Mouse (Mus musculus): Measurements from ENCODE around the gene Gipr. TPM values are rescaled to one million over a fixed set of nuclear protein-coding genes. Genes with fewer than 3 reads are reported as not detected.
A peak's percentile ranks its signal among the peaks of the same experiment; 100 is the strongest.

Gipr gene
- total RNA-seq (2021), result under 1 TPM in 1 of 2 experiments, not detected in 1; 0.14 TPM
- long read RNA-seq, experiment 1, partial matches to known transcripts, result 0 of 1 reads
- long read RNA-seq, experiment 1, other reads (novel, unspliced or antisense), result 1 of 1 reads
- long read RNA-seq, experiment 2, result 0 reads

DNA sequence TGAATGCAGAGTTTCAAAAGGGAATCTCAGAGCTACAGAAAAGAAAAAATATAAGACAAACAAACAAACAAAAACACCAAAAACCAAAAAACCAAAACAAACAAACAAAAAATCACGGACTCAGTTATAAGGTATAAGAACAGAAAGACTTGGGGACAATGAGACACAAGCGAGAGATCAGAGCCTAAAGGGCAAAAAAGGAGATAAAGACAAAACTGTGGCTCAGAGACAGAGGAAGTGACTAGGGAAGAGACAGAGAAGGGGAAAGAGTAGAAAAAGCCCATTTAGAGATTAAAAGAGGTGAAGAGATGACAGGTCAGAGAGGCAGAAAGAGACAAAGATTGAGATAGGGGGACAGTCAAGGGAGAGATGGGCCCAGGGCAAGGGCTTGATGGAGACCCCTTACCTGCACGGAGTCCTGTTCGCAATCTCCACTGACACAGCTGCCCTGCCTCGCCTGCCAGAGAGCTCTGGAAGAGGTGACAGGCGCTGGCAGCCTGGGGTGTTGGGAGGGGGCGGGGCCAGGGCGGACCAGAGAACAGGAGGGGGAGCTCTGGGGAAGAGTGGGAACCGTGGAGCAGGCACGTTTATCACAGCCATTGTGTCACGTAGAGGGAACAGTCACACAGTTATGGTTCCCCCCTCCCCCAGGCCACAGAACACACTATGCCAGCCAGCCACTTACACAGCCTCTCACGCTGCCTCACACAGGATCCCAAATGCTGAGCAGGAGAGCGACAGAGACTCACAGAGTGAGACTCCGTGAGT, at the start of gene Gipr:
Gipr (minus strand) TSS at position 472 of the 768 bp plus-strand sequence.
- no peak for DNase-seq

DNA sequence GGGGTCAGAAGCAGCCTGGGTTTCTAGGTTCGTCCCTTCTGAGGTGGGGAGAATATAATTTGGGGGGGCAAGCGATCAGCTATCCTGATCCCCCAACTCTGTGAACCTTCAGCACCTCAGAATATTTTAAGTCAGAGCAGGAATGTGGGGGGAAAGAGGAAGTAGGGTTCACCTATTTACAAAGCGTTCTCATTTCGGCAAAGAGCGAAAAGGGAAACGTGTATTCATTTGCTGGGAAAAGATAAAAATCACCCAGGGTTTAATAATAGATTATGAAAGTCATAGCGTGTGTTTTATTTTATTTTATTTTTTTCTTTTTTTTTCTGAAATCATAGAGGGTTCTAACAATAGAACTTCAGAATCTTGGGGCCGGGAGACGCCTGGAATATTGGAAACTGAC, 49.0 kb upstream of the Gipr start:
- DNase-seq, result no peak

DNA sequence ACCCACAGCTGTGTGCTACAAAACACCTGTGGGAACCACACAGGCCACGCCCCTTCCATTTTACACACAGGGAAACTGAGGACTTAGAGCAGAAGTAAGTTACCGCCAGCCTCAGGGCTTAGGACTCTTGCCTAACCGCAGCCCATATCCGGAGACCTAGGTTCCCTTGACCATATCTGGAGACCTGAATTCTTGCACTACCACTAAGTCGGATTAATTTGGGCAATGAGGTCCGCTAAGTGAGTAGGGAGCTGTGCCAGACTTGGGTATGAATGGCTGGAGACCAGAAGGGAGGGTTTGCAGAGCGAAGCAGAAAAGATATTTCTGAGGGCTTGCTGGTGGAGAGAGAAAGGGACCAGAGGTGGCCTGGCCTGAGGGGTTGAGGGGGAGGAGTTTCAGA, 48.4 kb upstream of the Gipr start:
- DNase-seq, result no peak

DNA sequence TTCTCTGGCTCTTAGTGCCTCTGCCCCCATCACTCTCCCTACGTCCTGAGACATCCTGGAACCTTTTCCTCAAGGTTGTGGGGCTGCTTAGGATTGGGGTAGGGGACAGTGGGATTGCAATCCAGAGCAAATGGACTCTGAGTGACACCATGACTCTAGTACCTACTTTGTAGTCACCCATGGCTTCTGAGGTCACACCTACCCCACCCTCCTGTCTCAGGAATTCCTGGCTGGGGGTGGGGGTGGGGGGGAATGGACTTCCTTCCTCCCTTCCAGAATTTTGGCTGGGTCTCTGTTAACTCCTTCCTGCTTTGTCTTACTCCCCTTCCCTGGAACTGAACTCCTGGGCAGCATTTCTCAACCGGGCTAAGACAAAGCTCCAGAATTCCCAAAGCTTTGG, 47.5 kb upstream of the Gipr start:
- DNase-seq, result no peak

DNA sequence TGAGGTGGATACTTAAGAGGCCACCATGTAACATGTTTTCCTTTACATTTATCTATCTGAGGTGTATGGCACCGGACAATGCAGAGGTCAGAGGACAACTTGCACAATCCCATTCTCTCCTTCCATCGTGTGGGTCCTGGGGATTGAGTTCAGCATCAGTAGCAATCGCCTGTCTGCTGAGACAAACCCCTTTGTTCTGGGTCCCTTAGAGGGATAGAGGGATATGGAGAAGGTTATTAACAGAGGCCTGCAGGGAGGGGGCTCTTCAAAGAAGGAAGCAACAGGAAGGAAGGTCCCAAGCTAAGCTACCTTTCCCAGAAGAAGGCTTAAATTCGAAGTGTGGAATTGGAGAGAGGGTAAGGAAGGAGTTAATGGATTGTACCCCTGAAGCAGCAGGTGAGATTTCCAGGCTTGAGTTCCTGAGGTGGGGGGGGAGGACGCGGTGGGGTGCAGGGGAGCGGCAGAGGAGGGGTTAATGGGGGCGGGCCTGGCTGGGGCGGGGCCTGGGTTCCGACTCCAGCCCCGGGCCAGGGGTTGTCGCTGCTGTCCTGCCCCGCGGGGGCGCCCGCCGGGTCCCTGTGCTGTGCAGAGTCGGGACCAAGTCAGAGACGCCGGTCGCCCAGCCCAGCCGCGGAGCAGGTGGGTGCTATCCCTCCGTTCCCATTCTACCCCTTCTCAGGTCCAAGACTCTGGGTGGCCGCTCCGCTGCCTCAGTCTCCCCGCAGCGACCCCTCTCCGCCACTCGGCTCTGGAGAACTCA, 46.2 kb upstream of the Gipr start, which contains the start of gene Gpr4:
Gpr4 (plus strand) TSS at position 543 of the 760 bp plus-strand sequence.
- DNase-seq, result peak; percentile 45

DNA sequence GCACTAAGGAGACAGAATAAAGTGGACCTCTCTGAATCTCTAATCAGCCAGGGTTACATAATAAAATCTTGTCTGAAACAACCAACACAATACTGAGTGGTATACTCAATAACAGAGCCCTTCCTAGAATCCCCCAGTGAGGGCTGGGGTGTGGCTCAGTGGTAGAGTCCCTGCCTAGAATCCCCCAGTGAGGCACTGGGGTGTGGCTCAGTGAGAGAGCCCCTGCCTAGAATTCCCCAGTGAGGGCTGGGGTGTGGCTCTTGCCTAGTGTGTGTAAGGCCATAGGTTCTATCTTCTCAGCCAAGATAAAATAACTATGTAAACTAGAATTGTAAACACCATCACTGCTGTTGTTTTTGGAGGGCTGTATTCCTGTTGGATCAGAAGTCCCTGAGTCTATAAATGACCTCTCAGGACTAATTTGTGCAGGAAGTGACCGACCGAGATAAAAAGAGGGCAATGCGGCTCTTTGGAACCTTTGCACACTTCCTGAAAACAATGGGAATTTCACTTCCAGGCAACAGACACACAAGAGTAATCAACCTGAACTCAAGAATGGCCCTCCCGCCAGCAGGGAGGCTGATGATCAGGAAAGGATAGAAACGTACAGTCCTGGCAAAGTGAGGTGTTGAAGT, 45.2 kb upstream of the Gipr start:
- DNase-seq, result no peak

DNA sequence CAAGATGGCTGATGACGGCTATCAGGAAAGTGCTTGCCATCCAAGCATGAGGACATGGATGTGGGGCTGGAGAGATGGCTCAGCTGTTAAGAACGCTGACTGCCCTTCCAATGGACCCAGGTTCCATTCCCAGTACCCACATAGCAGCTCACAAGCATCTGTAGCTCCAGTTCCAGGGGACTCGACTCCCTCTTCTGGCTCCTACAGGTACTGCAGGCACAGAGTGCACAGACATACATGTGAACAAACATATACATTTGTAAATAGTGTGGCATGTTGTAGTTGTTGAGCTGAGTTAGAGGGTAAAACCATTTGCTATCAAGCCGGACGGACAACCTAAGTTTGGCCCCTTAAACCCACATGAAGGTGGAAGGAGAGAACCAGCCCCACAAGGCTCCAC, 44.1 kb upstream of the Gipr start:
- no peak for DNase-seq

DNA sequence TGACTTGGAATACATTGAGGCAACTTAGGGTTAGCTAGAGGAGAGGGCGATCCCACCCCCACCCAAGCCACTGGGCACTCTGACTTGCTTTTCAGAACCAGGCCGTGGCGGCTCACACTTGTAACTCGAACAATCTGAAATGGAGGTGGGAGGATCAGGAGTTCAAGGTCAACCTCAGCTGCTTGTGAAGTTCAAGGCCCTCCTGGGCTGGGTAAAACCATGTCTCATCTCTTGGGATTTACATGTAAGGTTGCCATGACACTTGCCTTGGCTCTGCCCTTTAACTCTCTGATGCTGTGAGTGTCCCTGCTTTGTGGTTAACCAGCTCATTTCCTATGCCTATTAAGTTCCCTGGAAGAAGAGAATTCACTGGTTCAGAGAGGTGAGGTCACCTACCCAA, 43.6 kb upstream of the Gipr start:
- no peak for DNase-seq

DNA sequence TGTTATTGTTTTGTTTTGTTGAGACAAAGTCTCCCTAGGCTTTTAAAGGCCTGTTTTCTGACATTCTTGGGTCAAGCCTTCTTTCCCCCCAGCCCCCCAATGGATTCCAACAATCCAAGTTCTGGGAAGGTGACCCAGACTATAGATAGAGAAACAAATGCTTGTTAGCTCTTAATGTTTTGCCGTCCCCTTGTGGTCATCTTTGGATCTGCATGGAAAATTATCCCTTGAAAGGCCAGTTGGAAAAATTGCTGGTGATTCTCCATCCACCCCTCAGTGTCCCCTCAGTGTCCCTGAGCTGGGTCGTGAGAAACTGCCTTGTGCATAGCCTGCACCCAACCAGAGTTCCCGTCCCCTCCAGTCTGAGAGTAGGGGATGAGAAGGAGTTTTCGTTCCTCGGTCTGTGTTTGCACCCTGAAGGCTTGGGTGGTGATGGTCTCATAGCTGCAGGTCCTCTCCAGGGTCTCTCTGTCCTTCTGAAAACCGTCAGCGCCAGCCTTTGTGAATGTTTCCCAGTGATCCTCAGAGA, 43.1 kb upstream of the Gipr start:
- DNase-seq, result peak; percentile 44

DNA sequence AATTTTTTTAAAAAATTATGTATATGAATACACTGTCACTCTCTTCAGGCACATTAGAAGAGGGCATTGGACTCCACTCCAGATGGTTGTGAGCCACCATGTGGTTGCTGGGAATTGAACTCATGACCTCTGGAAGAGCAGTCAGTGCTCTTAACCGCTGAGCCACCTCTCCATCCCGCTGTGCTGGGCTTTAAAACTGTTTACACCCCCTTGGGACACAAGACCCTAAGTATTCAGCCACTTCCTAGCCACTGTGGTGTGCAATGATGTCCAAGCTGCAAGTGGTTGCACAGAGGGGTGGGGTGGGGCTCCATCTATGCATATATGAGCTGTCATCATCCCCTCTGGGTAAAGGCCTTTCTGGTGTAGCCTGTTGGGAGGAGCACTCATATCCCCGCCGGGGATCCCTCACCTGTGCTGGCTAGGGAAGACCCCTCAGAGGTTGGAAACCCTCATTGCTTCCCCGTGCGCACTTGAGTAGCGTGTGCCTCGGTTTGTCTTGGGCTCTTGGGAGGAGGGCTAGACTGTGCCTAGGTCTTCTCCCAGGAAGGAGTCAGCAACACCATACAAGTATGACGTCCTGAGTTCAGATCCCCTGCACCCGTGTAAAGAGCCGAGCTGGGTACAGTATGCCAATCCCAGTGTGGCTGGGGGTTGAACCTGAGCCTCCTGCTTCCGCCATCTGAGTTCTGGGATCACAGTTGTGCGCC, 42.4 kb upstream of the Gipr start:
- no peak for DNase-seq

DNA sequence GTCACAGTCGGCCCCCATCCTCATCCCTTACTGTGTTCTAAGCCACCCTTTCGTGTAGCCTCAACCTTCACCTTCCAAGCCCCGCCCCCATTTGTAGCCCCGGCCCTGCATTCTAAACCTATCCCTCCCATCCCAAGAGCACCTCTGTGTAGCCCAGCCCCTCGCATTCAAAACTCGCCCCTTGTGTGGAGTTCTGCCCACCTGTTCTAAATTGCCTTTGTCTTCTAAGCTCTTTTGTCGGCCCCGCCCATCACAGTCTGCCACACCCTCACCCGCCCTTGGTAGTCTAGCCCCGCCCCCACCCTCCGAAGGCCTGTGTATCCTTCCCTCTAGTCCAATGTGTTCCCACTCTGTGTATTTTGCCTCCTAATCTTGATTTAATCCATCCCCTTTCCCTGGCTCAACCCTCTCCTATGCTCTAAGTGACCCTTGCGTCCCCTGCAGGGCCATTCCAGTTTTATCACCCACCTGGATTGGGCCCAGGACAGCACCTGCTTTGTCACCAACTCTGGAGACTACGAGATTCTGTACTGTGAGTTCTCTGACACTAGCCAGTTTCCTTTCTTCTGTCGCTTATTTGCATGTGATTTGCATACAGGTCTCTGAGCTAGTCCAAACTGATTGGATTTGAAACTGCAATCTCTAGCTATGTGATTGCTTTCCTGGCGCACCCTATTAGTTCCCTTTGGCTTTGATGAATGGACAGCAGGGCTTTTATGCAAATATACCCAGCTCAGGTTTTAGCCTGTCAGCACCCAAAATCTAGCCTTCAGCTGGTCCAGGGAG, 36.3 kb upstream of the Gipr start:
- no peak for DNase-seq

DNA sequence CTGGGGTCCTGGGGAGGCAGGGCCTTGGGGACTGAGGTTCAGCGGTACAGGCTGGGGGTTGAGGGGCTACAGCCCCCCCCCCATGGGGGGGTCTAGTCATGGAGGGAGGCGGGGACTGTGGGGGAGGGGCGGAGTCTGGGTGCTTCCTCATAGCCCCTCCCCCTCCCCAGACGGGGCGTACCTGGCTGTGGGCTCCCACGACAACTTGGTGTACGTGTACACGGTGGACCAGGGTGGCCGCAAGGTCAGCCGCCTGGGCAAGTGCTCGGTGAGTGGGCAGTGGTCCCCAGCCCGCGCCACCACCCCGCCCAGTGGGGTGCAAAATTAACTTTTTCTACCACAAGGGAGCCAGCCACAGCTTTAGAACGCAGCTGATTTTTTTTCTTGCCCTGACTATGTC, 35.7 kb upstream of the Gipr start:
- DNase-seq, result no peak

DNA sequence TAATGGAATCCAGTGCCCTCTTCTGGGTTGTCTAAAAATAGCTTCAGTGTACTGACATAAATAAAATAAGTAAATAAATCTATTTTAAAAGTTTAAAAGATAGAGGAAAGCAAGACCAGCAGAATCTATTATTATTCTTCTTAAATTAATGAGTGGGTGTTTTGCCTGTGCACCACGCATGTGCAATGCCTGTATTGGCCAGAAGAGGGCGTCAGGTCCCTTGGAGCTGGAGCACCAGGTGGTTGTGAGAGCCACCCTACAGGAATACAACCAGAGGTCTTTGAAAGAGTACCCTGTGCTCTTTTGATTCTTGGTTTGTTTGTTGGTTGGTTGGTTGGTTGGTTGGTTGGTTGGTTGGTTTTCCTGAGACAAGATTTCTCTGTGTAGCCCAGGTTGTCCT, 32.1 kb upstream of the Gipr start:
- no peak for DNase-seq

DNA sequence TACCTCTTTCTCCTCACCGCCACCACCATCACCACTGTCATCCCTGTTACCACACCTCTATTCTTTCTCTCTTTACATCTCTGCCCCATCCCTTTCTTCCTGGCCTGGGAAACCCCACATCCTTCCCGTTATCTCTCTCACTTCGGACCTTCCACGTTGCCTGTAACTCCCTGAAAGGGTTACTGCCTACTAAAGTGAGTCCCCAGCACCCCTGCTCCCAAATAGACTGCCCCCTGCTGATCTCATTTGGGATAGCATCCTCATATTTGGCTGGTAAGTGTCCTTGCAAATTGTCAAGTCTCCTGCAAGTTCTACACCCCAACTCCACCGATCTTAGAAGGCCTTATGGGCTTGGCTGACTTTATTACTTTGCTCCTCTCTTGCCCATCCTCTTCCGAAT, 30.7 kb upstream of the Gipr start:
- DNase-seq, result no peak

DNA sequence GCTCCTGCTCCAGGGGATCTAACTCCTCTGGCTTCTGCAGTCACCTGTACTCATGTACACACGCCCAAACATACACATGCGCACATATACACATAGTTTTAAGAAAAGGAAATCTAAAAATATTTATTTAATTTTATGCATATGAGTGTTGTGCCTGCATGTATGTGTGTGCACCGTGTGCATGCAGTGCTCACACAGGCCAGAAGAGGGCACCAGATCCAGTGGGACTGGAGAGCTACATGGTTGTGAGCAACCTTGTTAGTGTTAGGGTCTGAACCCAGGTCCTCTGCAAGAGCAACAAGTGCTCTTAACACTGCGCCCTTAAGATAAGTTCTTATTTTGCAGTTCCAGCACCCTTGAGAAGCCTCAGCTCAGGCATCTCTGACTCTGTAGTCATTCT, 28.7 kb upstream of the Gipr start:
- DNase-seq, result no peak

DNA sequence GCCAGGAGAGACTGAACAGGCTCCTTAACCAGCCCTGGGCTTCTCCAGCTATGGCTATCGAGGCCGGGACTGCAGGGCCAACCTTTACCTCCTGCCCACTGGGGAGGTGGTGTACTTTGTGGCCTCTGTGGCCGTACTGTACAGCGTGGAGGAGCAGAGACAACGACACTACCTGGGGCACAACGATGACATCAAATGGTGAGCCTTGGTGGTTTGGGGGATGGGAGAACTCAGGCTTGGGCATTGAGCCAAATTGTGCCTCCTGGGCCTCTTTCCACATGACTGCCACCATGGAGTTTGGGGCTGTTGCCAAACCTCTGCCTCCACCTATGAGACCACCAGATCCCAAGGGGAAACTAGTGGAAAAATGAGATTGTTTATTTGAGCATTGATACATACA, 18.8 kb upstream of the Gipr start:
- DNase-seq, result no peak

DNA sequence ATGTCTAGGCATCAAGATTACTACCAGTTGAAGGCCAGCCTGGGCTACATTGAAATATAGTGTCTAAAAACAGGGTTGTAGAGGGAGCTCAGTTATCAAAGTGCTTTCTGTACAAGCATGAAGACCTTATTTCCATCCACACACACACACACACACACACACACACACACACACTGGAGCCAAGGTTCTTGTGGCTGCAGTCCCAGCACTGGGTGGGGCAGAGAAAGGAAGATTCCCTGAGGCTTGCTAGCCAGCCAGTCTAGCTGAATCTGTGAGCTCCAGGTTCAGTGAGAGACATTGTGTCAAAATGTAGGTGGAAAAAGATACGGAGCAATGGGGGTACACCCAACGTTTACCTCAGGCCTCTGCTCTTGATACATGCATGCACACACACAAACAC, 18.3 kb upstream of the Gipr start:
- DNase-seq, result no peak

DNA sequence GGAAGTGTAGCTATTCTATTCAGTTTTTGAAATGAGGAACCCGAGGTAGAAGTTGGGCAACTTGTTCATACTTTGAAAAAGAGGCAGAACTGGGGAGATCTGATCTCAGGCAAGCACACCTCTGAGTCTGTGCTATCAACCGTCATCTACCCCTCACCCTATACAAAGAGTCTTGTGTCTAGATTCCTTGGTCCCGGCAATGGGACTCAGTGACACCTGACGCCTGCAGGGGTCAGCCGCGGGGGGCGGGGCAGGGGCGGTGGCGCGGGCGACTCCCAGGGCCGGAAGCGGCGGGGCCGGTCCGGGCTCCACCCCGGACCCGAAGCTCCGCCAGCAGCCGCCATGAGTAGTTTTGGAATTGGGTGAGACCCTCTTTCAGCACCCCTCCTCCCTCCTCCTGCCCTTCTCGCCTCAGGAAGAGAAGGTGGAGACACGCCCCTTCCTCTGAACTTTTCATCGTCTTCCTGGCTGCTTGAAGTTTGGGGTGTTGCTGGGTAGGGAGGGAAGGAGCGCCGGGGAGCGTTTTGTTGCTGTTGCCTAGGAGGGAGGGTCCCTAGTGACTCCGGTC, 15.0 kb upstream of the Gipr start:
- DNase-seq, result peak; percentile 44

DNA sequence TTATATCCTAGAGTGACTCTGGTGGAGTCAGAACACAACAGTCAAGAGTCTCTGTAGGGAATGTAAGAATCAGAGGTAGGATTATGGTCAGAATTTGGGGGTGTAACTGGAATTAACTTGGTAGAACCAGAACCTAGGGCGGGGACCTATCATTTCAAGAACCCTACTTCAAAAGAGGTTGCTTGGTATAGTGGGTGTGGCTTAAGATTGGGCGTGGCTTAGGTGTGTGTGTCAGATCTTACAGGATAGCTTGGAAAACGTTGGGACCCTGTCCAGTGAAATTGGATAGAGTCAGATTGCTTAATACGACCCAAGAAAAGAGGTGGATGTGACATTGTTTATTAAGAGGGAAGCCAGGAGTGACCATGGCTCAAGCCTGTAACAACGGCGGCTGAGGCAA, 14.0 kb upstream of the Gipr start:
- DNase-seq, result no peak

DNA sequence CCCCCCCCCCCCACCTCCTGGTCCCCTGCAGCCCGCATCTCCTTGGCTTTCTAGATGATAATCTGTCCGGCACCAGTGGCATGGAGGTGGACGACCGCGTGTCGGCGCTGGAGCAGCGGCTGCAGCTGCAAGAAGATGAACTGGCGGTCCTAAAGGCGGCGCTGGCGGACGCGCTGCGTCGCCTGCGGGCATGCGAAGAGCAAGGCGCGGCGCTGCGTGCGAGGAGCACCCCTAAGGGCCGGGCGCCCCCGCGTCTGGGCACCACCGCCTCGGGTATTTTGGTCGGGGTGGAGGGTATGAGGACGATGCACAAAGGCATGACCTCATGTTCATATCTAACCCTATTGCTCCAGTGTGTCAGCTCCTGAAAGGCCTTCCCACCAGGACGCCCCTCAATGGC, 13.2 kb upstream of the Gipr start:
- DNase-seq, result peak; percentile 66
